Mouse (Mus musculus) ES-Bruce4 (cell line): ENCODE data around the gene Tcf12. TPM values are rescaled to one million over a fixed set of nuclear protein-coding genes. Genes with fewer than 3 reads are reported as not detected.

Experiments used
- H3K27ac ChIP-seq: 2 replicates; pipeline ENCODE4 v1.5.1; 2012; ENCODE audit warnings: low read length, inconsistent platforms; ENCODE audit not compliant: insufficient read depth
- H3K27me3 ChIP-seq: 2 replicates; pipeline ENCODE4 v1.6.1; 2012; ENCODE audit warnings: mild to moderate bottlenecking, low read length, inconsistent platforms; ENCODE audit not compliant: control insufficient read depth, poor library complexity, insufficient read depth, severe bottlenecking
- H3K36me3 ChIP-seq: 2 replicates; pipeline ENCODE4 v1.6.1; 2012; ENCODE audit warnings: inconsistent platforms, mild to moderate bottlenecking, low read length, moderate library complexity; ENCODE audit not compliant: control insufficient read depth, poor library complexity, insufficient read depth, severe bottlenecking
- H3K4me1 ChIP-seq: one replicate; pipeline ENCODE4 v1.8.1; 2011; ENCODE audit warnings: low read length; ENCODE audit not compliant: control insufficient read depth, insufficient read depth
- H3K4me3 ChIP-seq: 2 replicates; pipeline ENCODE4 v1.5.1; 2011; ENCODE audit warnings: low read depth, mild to moderate bottlenecking, low read length
- H3K9ac ChIP-seq: 2 replicates; pipeline ENCODE4 v1.6.1; 2012; ENCODE audit warnings: low read depth, mild to moderate bottlenecking, inconsistent platforms; ENCODE audit not compliant: poor library complexity, severe bottlenecking
- H3K9me3 ChIP-seq: replicated peaks from 2 replicates; pipeline ENCODE4 v1.6.1; 2012; ENCODE audit warnings: mild to moderate bottlenecking, low read length, inconsistent platforms; ENCODE audit not compliant: control insufficient read depth, poor library complexity, insufficient read depth, severe bottlenecking
- CTCF ChIP-seq: IDR thresholded peaks from one replicate; pipeline ENCODE4 v1.8.1; 2011; ENCODE audit warnings: low read depth, low read length
- EP300 ChIP-seq: IDR thresholded peaks from 2 replicates; pipeline ENCODE4 v1.6.1; 2011; ENCODE audit warnings: low read depth, low read length; ENCODE audit not compliant: insufficient read depth
- POLR2A ChIP-seq: IDR thresholded peaks from one replicate; pipeline ENCODE4 v1.8.1; 2011; ENCODE audit warnings: low read length; ENCODE audit not compliant: insufficient read depth
- polyA plus RNA-seq: library from polyadenylated mRNA; stranded (reverse); fragments of >200 nt; gene quantifications from 2 replicates; pipeline ENCODE4 v1.2.4, GENCODE M21; 2011; ENCODE audit warnings: low read depth; ENCODE audit not compliant: missing spikeins, insufficient read depth, insufficient read length

The Tcf12 gene
- polyA plus RNA-seq, 1 experiment = 52.6 TPM

DNA sequence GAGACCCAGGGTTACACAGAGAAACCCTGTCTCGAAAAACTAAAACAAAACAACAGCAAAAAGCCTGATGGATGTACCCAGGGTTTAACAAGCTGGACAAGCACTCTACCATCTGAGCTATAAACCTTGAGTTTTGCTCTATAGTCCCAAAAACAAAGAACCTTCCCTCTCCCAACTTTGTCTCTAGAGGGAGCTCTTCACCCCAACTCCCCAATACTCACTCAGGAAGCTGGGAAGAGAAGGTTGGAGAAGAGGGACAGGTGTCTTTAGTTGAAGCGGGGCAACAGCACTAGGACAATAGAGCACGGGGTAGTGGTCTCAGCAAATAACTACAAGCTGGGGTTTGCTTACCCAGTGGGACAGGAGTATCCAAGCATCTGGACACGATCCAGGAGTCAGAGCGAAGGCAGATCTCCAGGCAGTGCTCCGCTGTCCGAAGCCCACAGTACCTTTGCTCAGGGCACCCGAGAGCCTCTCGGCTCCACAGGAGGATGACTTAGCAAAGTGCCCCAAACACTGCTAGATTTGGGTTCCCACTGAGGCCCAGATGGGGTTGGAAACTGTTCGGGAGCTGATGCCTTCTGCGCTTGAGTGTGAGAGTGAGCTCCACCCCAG, 302.9 kb downstream of the Tcf12 start:
- Histone ChIP-seq H3K27me3 (no peaks in the 10 kb centered on the region), H3K4me1 (no peaks in the 10 kb centered on the region), H3K27ac (no peak overlapping the region), H3K36me3 (no peaks in the 10 kb centered on the region), H3K9ac (no peak overlapping the region), H3K9me3 (no peaks in the 10 kb centered on the region), H3K4me3 (peak overlapping the region; percentile 34)
- TF ChIP-seq POLR2A (no peak), CTCF (peak; percentile 8), EP300 (no peak)

DNA sequence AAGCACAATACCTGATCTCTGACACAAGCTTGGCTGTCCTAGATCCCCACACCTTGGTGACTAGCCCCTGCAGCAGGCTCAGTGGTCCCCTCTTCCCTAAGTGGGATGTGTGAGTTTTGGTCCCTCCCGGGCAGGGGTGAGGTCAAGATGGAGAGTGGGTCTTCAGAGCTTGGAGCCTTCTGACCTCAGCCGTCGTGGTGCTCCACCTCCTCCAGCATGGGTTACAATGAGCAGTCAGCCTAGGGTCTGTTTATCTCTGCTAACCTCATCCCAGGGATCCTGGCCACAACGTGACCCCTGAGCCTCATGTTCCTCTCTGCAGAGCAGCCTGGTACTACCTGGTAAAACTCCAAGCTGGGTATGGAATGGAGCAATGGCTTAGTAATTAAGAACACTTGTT, 303.9 kb downstream of the Tcf12 start:
- Histone ChIP-seq H3K9ac (no peak overlapping the region), H3K9me3 (no peaks in the 10 kb centered on the region), H3K36me3 (no peaks in the 10 kb centered on the region), H3K4me3 (no peak overlapping the region), H3K27me3 (no peaks in the 10 kb centered on the region), H3K27ac (no peak overlapping the region), H3K4me1 (no peaks in the 10 kb centered on the region)
- TF ChIP-seq POLR2A (no peak), EP300 (no peak), CTCF (no peak)

DNA sequence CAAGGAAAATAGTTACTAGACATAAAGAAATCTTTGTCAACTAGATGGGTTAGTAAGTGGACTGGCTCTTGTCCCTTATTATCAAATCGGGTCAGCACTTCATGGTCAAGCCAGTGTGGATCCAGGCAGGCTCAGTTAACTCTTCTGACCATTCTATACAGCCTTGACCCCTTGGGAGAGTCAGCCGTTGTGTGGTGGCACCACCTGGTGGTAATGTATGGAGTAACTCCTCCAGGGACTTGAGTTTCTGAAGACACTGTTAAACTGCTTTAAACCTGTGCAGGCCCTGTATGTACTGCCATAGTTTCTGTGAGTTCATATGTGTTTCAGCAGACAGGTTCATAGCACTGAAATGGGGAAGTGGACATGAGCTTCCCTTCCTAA, 305.3 kb downstream of the Tcf12 start:
- no peak overlapping the region for H3K4me3 ChIP-seq
- no peaks in the 10 kb centered on the region for H3K9me3 ChIP-seq
- H3K27me3 ChIP-seq = no peaks in the 10 kb centered on the region
- no peak overlapping the region for H3K27ac ChIP-seq
- H3K9ac ChIP-seq = no peak overlapping the region
- H3K36me3 ChIP-seq = no peaks in the 10 kb centered on the region
- no peaks in the 10 kb centered on the region for H3K4me1 ChIP-seq
- TF ChIP-seq POLR2A = no peak
- TF ChIP-seq CTCF = peak; percentile 83
- TF ChIP-seq EP300 = no peak

DNA sequence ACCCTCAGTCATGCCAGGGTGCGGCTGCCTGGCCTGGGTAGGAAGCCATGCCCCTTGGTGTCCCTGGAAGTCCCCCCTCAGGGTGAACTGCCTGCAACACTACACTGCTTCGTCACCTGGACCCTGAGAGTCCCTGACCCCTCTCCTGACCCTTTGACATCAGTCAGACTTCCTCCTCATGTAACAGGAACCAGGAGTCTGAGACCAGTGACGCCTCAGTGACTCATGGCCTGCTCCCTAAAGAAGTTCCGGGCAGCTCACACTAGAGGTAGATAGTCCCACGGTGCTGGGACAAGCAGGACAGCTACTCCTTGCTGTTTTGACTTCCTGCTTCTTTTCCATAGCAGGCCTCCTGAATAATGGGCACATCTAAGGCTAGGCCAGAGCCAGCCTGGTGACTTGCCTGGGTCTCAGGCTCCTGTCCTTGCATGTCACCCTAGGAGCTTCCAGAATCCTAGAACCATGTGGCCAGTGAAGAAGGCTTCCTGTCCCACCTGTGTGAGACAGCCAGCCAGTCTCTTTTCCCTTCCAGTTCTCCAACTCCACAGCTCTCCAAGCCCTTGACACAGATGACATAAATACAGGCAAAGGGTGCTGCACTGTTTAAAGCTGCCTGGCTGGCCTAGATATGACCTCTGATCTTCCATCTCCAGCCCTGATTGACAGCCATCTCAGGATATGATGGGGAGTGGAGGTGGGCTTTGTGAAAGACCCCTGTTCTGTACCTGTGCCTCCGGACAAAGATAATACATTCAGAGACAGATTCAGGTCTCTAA, 305.8 kb downstream of the Tcf12 start:
- Histone ChIP-seq H3K4me1 (no peaks in the 10 kb centered on the region), H3K4me3 (no peak overlapping the region), H3K27me3 (no peaks in the 10 kb centered on the region), H3K27ac (no peak overlapping the region), H3K9ac (no peak overlapping the region), H3K9me3 (no peaks in the 10 kb centered on the region), H3K36me3 (no peaks in the 10 kb centered on the region)
- no peak for TF ChIP-seq EP300
- no peak for TF ChIP-seq POLR2A
- TF ChIP-seq CTCF = no peak

DNA sequence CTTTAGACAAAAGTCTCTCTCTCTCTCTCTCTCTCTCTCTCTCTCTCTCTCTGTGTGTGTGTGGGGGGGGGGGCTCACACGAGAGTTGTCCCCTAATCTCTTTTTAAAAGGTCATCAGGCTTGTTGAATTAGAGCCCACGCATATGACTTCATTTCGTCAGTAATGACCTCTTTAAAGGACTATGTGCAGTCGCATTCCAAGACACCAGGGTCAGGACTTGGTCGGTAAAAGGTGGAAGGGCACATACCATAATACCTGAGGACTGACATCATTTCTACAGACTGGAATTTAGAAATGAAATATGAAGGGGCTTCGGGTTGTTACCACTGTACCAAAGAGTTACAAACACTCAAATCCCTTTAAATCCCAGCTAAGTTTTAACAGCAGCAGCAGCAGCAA, 307.6 kb downstream of the Tcf12 start:
- H3K9me3 ChIP-seq = no peaks in the 10 kb centered on the region
- no peak overlapping the region for H3K9ac ChIP-seq
- no peaks in the 10 kb centered on the region for H3K4me1 ChIP-seq
- H3K27ac ChIP-seq = no peak overlapping the region
- no peaks in the 10 kb centered on the region for H3K27me3 ChIP-seq
- no peak overlapping the region for H3K4me3 ChIP-seq
- TF ChIP-seq EP300 (no peak), POLR2A (no peak), CTCF (no peak)
- H3K36me3 ChIP-seq = no peaks in the 10 kb centered on the region

DNA sequence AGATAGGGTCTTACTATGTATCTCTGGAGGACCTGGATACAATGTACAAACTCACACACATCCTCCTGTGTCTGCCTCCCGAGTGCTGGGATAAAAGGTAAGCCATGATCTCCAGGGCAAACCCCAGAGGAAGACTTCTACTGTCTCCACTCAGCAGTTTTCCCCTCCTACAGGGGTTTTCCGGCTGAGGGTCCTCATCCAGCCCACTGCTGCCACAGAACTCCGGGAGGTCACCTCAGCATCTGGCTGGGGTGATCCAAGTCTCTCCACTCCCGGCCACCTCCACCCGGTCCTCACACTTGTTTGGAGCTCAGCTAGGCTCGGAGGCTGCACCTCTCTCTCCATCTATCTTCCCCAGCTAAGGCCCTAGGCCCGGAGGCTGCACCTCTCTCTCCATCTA, 308.4 kb downstream of the Tcf12 start:
- H3K9ac ChIP-seq = no peak overlapping the region

More for the DNA sequence above, 308.4 kb downstream of the Tcf12 start:
- Histone ChIP-seq H3K36me3 (no peaks in the 10 kb centered on the region), H3K27me3 (no peaks in the 10 kb centered on the region), H3K9me3 (no peaks in the 10 kb centered on the region), H3K4me1 (no peaks in the 10 kb centered on the region), H3K4me3 (no peak overlapping the region), H3K27ac (no peak overlapping the region)
- TF ChIP-seq CTCF (no peak), POLR2A (no peak), EP300 (no peak)
